Mouse (Mus musculus): ENCODE data around the gene Elf1.

Gene Elf1

GRCm38 (mm10) chr14:79489150-79489549 lies 8.2 kb downstream of the Elf1 start:
- DNase-seq (ENCODE audit: low read depth, low spot score) = no peak

- no peak for DNase-seq (ENCODE audit: low read depth, low spot score)
These were observed 9.3 kb downstream of the Elf1 start for GRCm38 (mm10) chr14:79490246-79490645.

GRCm38 (mm10) chr14:79494349-79494748 lies 13.4 kb downstream of the Elf1 start:
- no peak for DNase-seq (ENCODE audit: low read depth, low spot score)

- DNase-seq (ENCODE audit: low read depth, low spot score) = no peak
These were observed 18.3 kb downstream of the Elf1 start for GRCm38 (mm10) chr14:79499326-79499725.

- no peak for DNase-seq (ENCODE audit: low read depth, low spot score)
These were observed 19.8 kb downstream of the Elf1 start for GRCm38 (mm10) chr14:79500756-79501155.

GRCm38 (mm10) chr14:79503371-79504075 lies 22.5 kb downstream of the Elf1 start:
- no peak for DNase-seq (ENCODE audit: low read depth, low spot score)

GRCm38 (mm10) chr14:79504246-79505006 lies 23.4 kb downstream of the Elf1 start:
- no peak for DNase-seq (ENCODE audit: low read depth, low spot score)

GRCm38 (mm10) chr14:79506207-79506606 lies 25.2 kb downstream of the Elf1 start:
- no peak for DNase-seq (ENCODE audit: low read depth, low spot score)

GRCm38 (mm10) chr14:79507846-79508245 lies 26.9 kb downstream of the Elf1 start:
- DNase-seq (ENCODE audit: low read depth, low spot score) = no peak

- DNase-seq (ENCODE audit: low read depth, low spot score) = no peak
These were observed 27.8 kb downstream of the Elf1 start for GRCm38 (mm10) chr14:79508662-79509305.

GRCm38 (mm10) chr14:79511521-79511920 lies 30.5 kb downstream of the Elf1 start:
- no peak for DNase-seq (ENCODE audit: low read depth, low spot score)

GRCm38 (mm10) chr14:79513951-79514350 lies 33.0 kb downstream of the Elf1 start:
- no peak for DNase-seq (ENCODE audit: low read depth, low spot score)

- DNase-seq (ENCODE audit: low read depth, low spot score) = no peak
These were observed 34.1 kb downstream of the Elf1 start for GRCm38 (mm10) chr14:79515100-79515499.

GRCm38 (mm10) chr14:79515511-79516242 lies 34.7 kb downstream of the Elf1 start:
- DNase-seq (ENCODE audit: low read depth, low spot score) = no peak

GRCm38 (mm10) chr14:79516243-79516610 lies 35.2 kb downstream of the Elf1 start:
- no peak for DNase-seq (ENCODE audit: low read depth, low spot score)

- DNase-seq (ENCODE audit: low read depth, low spot score) = no peak
These were observed 35.8 kb downstream of the Elf1 start for GRCm38 (mm10) chr14:79516751-79517150.

GRCm38 (mm10) chr14:79517185-79517740 lies 36.3 kb downstream of the Elf1 start:
- no peak for DNase-seq (ENCODE audit: low read depth, low spot score)

- no peak for DNase-seq (ENCODE audit: low read depth, low spot score)
These were observed 37.1 kb downstream of the Elf1 start for GRCm38 (mm10) chr14:79518123-79518522.

GRCm38 (mm10) chr14:79518761-79519662 lies 38.0 kb downstream of the Elf1 start:
- no peak for DNase-seq (ENCODE audit: low read depth, low spot score)

- DNase-seq (ENCODE audit: low read depth, low spot score) = no peak
These were observed 38.6 kb downstream of the Elf1 start for GRCm38 (mm10) chr14:79519663-79519975.

- no peak for DNase-seq (ENCODE audit: low read depth, low spot score)
These were observed 39.6 kb downstream of the Elf1 start for GRCm38 (mm10) chr14:79520612-79521011.

All from embryo, embryonic 11.5 days (tissue).